Mouse (Mus musculus) heart, adult 2 months (tissue): ENCODE data around the gene Hspa12a. TPM values are rescaled to one million over a fixed set of nuclear protein-coding genes. Genes with fewer than 3 reads are reported as not detected.

Source experiments
- DNase-seq, 2 experiments: peaks; one replicate each; pipeline ENCODE4 v3.0.0; 2021
- H3K27ac ChIP-seq: fragments of 200-600 bp; 2 replicates; pipeline ENCODE4 v1.8.1; 2022
- H3K27me3 ChIP-seq: fragments of 200-500 bp; 2 replicates; pipeline ENCODE4 v1.6.1; 2012; ENCODE audit warnings: mild to moderate bottlenecking, low read length, inconsistent platforms, mixed read lengths; ENCODE audit not compliant: control insufficient read depth, insufficient read depth
- H3K36me3 ChIP-seq: fragments of 200-500 bp; 2 replicates; pipeline ENCODE4 v1.6.1; 2012; ENCODE audit warnings: low read length, inconsistent platforms; ENCODE audit not compliant: control insufficient read depth, insufficient read depth
- H3K4me1 ChIP-seq: fragments of 200-500 bp; 2 replicates; pipeline ENCODE4 v1.6.1; 2011; ENCODE audit warnings: low read length; ENCODE audit not compliant: control insufficient read depth, insufficient read depth
- H3K4me3 ChIP-seq: fragments of 200-600 bp; 2 replicates; pipeline ENCODE4 v1.8.1; 2022
- H3K79me2 ChIP-seq: fragments of 200-500 bp; replicated peaks from 2 replicates; pipeline ENCODE4 v1.6.1; 2012; ENCODE audit warnings: mild to moderate bottlenecking, inconsistent platforms, low read length, moderate library complexity, mixed read lengths; ENCODE audit not compliant: control insufficient read depth, insufficient read depth
- H3K9ac ChIP-seq: fragments of 200-500 bp; 2 replicates; pipeline ENCODE4 v1.6.1; 2012; ENCODE audit warnings: low read depth, mild to moderate bottlenecking, control low read depth, inconsistent platforms, low read length, mixed read lengths
- CTCF ChIP-seq: fragments of 200-600 bp; IDR thresholded peaks from 2 replicates; pipeline ENCODE4 v1.8.1; 2022; ENCODE audit warnings: antibody characterized with exemption, mild to moderate bottlenecking, moderate library complexity
- EP300 ChIP-seq: fragments of 200-500 bp; IDR thresholded peaks from 2 replicates; pipeline ENCODE4 v1.6.1; 2011; ENCODE audit warnings: low read depth, low read length, control low read depth; ENCODE audit not compliant: insufficient read depth
- POLR2A ChIP-seq: fragments of 200-500 bp; IDR thresholded peaks from 2 replicates; pipeline ENCODE4 v1.6.1; 2011; ENCODE audit warnings: mild to moderate bottlenecking, low read depth, low read length, control low read depth; ENCODE audit not compliant: insufficient read depth
- WGBS: fragments of 180-500 bp; shearing (Covaris S2); methylation state at CpG from one replicate; pipeline ENCODE4 v1.1.7; 2018; 5-methylcytosine and 5-hydroxymethylcytosine counted together
- intact Hi-C: fragments of 180-260 bp; cut with DNase I; formaldehyde crosslinking; loops from one replicate; pipeline ENCODE4 v1.15.1; 2025
- polyA plus RNA-seq: library from polyadenylated mRNA; depleted of rRNA; stranded (reverse); fragments of >200 nt; gene quantifications from 2 replicates; pipeline ENCODE4 v1.2.3, GENCODE M21; 2012
- total RNA-seq, 2 experiments: library from RNA; stranded (reverse); gene quantifications; 2 replicates each; pipeline ENCODE4 v1.2.3; 2021

Hspa12a gene
- total and polyA plus RNA-seq, 3 experiments: 12.2 to 17.7 (median 14.7) TPM

DNA sequence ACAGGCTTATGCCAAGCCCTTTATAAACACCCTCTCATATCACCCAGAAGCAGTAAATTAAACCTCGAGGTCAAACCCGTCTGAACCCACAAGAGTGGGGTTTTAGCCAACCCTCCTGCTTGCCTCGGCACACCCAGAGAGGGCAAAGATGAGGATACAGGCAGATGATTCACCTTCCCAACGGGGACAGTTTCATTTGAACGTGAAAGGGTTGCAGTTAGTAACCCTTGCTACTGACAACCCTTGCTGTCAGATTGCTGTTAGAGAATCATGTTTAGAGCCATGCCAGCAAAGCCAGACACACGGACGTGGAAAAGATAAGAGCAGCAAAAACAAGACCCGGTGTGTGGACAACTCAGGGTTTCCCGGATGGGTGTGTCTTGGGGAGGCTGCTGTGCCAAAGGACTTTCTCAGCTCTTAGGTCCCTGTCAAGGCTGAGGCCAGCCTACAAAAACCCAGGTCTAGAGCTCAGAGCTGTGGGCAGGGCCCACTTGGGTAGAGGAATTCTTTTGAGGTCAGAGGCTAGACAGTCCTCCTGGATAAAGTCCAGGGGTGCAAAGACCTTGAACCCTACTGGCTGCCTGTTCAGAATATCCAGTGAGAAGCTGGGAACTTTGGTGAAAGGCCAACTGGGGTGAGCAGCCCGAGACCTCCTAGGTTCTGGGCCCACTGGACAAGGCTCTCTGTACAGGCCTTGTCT lies 90.3 kb downstream of the Hspa12a start:
- H3K9ac ChIP-seq: no peak overlapping the region
- H3K36me3 ChIP-seq: no peaks in the 10 kb centered on the region
- peak; percentile 39 to 40 for DNase-seq
- intact Hi-C loops: no loop called here
- TF ChIP-seq EP300: no peak
- no peak for TF ChIP-seq POLR2A
- TF ChIP-seq CTCF: no peak
- H3K27me3 ChIP-seq: no peaks in the 10 kb centered on the region
- H3K4me3 ChIP-seq: no peak overlapping the region
- no peaks in the 10 kb centered on the region for H3K79me2 ChIP-seq
- peak overlapping the region; percentile 1; the same call in 1 of the 2 replicates for H3K27ac ChIP-seq
- WGBS: 22% methylated on average over 10 of the region's 10 CpGs
- peaks cover 7% of the 10 kb centered on the region for H3K4me1 ChIP-seq

DNA sequence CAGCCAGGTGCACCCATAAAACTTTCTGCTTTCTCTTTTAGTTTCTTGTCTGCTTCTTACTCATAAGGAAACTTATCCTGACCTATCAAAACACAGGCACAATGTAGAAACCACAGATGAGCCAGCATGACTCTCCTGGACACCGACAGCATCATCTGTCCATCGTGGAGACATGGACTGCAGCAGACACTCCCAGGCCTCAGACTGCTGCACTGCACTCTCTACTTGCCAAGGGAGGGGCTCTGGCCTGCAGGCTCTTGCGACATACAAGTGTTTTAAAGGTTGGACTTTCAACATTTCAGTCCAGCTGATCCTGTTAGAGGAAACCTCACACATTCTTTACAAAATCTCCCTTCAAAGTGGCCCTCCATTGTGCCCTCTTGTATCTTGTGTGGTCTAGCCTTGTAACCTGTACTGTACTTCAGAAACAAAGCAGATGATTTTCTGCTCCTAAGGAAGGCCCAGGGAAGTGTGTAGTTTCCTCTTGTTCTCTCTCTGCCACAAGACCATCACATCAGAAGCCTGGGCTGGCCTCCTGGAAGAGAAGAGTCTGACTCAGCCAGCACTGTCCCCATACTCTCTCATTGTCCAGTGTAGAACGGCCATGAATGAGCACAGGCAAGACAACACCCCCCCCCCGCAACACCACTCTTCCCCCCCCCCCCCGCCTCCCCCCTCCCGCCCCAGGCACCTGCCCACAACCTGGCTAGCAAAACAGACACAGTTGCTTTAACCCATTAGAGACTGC lies 92.6 kb downstream of the Hspa12a start:
- Histone ChIP-seq H3K27ac (peak overlapping the region; percentile 38; the same call in 1 of the 2 replicates), H3K36me3 (no peaks in the 10 kb centered on the region), H3K4me1 (peaks cover 7% of the 10 kb centered on the region), H3K27me3 (no peaks in the 10 kb centered on the region), H3K4me3 (no peak overlapping the region), H3K9ac (no peak overlapping the region), H3K79me2 (no peaks in the 10 kb centered on the region)
- TF ChIP-seq CTCF (no peak), POLR2A (no peak), EP300 (no peak)
- 57% methylated on average over 7 of the region's 7 CpGs for WGBS
- intact Hi-C loops: no loop called here
- DNase-seq: peak in 1 of 2 experiments; percentile 65

DNA sequence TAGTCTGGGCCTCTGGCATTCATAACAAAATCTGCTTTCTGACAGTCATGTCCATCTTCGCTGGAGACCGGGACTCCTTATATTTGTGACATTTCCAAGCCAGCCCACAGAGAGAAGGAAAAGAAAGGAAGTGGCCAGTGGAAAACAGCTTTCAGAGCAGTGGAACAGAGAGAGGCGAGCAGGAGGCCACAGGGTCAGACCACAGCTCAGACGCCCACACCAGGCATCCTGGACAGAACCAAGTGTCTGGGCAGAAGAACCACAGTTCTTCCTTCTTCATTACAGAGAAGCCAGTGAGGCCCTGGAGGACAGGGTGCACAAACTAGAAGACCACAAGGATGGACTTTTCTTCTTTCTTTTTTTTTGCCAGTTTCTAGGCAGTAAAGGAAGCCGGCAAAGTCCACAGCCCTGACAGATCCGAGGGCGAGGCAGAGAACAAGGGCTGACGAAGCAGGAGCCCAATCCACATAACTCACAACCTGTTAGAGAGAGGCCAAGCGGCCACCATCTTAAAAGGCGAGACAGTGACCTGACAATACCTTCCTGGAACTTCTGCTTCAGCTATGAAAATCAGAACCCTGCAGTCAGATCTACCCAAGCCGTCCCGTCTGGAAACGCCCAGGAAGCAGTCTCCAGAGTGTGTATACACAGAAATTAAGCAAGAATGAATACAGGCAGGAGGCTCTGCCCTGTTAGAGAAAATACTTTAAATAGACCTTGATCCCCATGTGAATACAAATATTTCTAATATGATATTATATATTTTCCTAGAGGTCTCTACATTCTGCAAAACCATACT lies 93.9 kb downstream of the Hspa12a start:
- WGBS: 65% methylated on average over 13 of the region's 13 CpGs
- TF ChIP-seq POLR2A (no peak), CTCF (no peak), EP300 (no peak)
- intact Hi-C loops: no loop called here

DNA sequence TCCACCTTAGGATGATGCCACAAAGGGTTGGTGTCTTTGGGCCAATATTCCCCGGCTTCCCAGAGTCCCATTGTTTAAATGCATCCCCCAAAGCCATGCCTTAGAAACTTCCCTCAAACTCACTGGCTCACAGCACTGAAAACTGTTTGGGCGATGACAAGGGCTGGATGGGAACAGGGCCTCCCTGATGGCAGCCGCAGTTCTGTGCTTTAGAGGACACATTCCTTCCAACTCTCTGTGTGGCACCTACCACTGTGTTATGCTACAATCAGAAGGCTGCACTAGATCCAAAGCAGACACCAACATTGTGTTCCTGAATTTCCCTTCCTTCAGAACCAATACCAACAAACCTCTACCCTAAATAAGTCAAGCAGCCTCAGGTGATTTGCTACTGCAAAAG lies 99.8 kb downstream of the Hspa12a start:
- no peaks in the 10 kb centered on the region for H3K79me2 ChIP-seq
- peaks cover 10% of the 10 kb centered on the region for H3K4me1 ChIP-seq
- no peak overlapping the region for H3K9ac ChIP-seq
- intact Hi-C loops: loop anchor here (5.0 kb wide), 1 partner anchor 36 kb away; no protein-coding TSS in a partner anchor
- no peak overlapping the region for H3K4me3 ChIP-seq
- DNase-seq: no peak
- H3K27ac ChIP-seq: no peak overlapping the region
- H3K36me3 ChIP-seq: no peaks in the 10 kb centered on the region
- TF ChIP-seq POLR2A (no peak), EP300 (no peak), CTCF (no peak)
- WGBS: 57% methylated on average over 3 of the region's 3 CpGs
- H3K27me3 ChIP-seq: no peaks in the 10 kb centered on the region

More for the DNA sequence above, 93.9 kb downstream of the Hspa12a start:
- DNase-seq: no peak
- H3K79me2 ChIP-seq: no peaks in the 10 kb centered on the region
- H3K27me3 ChIP-seq: no peaks in the 10 kb centered on the region
- peak overlapping the region; percentile 3; the same call in 1 of the 2 replicates for H3K27ac ChIP-seq
- H3K4me3 ChIP-seq: no peak overlapping the region
- H3K36me3 ChIP-seq: no peaks in the 10 kb centered on the region
- peaks cover 5% of the 10 kb centered on the region for H3K4me1 ChIP-seq
- H3K9ac ChIP-seq: no peak overlapping the region

DNA sequence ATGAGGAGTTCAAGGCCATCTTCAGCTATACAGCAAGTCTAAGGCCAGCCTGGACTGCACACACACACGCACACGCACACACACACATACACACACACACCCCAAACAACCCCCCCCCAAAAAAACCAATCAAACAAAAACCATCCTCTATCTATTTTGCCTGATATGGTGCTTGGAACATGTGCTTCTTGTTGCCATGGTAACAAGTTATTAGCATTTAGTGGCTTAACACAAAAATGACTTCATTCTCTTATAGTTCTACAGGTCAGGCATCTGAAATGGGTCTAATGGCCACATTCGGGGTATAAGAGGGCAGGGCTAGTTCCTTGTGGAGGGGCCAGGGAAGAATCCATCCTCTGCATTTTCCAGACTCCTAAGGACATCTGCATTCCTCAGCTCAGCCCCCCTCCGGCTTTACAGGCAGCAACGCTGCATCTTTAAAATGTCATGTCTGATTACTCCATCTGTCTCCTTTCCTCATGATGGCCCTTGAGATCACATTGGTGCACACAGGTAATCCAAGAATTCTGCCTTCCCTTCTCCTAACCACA lies 102.7 kb downstream of the Hspa12a start:
- DNase-seq: no peak
- H3K27me3 ChIP-seq: no peaks in the 10 kb centered on the region
- intact Hi-C loops: loop anchor here (5.0 kb wide), 1 partner anchor 33 kb away; no protein-coding TSS in a partner anchor
- WGBS: 84% methylated on average over 5 of the region's 5 CpGs
- TF ChIP-seq CTCF (no peak), POLR2A (no peak), EP300 (no peak)
- H3K4me1 ChIP-seq: peaks cover 18% of the 10 kb centered on the region
- H3K36me3 ChIP-seq: no peaks in the 10 kb centered on the region
- no peak overlapping the region for H3K9ac ChIP-seq
- H3K27ac ChIP-seq: no peak overlapping the region
- no peaks in the 10 kb centered on the region for H3K79me2 ChIP-seq
- no peak overlapping the region for H3K4me3 ChIP-seq
